Mouse (Mus musculus) midbrain, embryonic 10.5 days (tissue): ENCODE measurements at regions not wholly inside any gene's neighbourhood (a gene's known extent, or its start where the extent isn't known, plus 50 kb on each side); places are given as distances from the start of the nearest gene placed in this dataset.

ENCODE experiments used
- DNase-seq: peaks from one replicate; pipeline ENCODE4 v3.0.0-alpha.2; 2017; ENCODE audit warnings: low spot score
- H3K27ac ChIP-seq: fragments of 300-500 bp; sonication (generic); replicated peaks from 2 replicates; pipeline ENCODE4 v1.5.1; 2016; ENCODE audit warnings: mild to moderate bottlenecking
- H3K27me3 ChIP-seq: fragments of 300-500 bp; sonication (generic); 2 replicates; pipeline ENCODE4 v1.6.1; 2016; ENCODE audit warnings: low read depth, mild to moderate bottlenecking; ENCODE audit not compliant: poor library complexity, severe bottlenecking
- H3K36me3 ChIP-seq: fragments of 300-500 bp; sonication (generic); 2 replicates; pipeline ENCODE4 v1.6.1; 2016; ENCODE audit warnings: mild to moderate bottlenecking, moderate library complexity
- H3K4me1 ChIP-seq: fragments of 300-500 bp; sonication (generic); 2 replicates; pipeline ENCODE4 v1.6.1; 2016
- H3K4me3 ChIP-seq: fragments of 300-500 bp; sonication (generic); 2 replicates; pipeline ENCODE4 v1.5.1; 2016; ENCODE audit warnings: mild to moderate bottlenecking, moderate library complexity
- H3K9me3 ChIP-seq: fragments of 300-500 bp; sonication (generic); replicated peaks from 2 replicates; pipeline ENCODE4 v1.6.1; 2016; ENCODE audit warnings: mild to moderate bottlenecking
- WGBS: fragments of 180-500 bp; shearing (Covaris S2); methylation state at CpG from one replicate; pipeline ENCODE4 v1.1.7; 2016; 5-methylcytosine and 5-hydroxymethylcytosine counted together

- DNase-seq = no peak
- Histone ChIP-seq H3K27me3 (no peaks in the 10 kb centered on the region), H3K4me1 (no peaks in the 10 kb centered on the region), H3K4me3 (no peak overlapping the region), H3K27ac (no peak overlapping the region), H3K9me3 (no peaks in the 10 kb centered on the region), H3K36me3 (no peaks in the 10 kb centered on the region)
Measured at GRCm38 (mm10) chr5:18080761-18081160, 118.4 kb downstream of the Gnat3 start.

GRCm38 (mm10) chr5:18082219-18082618, 119.9 kb downstream of the Gnat3 start:
- Histone ChIP-seq H3K27ac (no peak overlapping the region), H3K27me3 (no peaks in the 10 kb centered on the region), H3K9me3 (no peaks in the 10 kb centered on the region), H3K4me3 (no peak overlapping the region), H3K4me1 (no peaks in the 10 kb centered on the region), H3K36me3 (no peaks in the 10 kb centered on the region)
- WGBS = 78% methylated on average over 9 of the region's 9 CpGs
- no peak for DNase-seq

GRCm38 (mm10) chr5:18083789-18084188, 121.4 kb downstream of the Gnat3 start:
- no peaks in the 10 kb centered on the region for H3K27me3 ChIP-seq
- WGBS = 74% methylated on average over 1 of the region's 1 CpGs
- no peaks in the 10 kb centered on the region for H3K9me3 ChIP-seq
- no peak overlapping the region for H3K4me3 ChIP-seq
- no peaks in the 10 kb centered on the region for H3K4me1 ChIP-seq
- no peaks in the 10 kb centered on the region for H3K36me3 ChIP-seq
- no peak overlapping the region for H3K27ac ChIP-seq
- no peak for DNase-seq

GRCm38 (mm10) chr5:18085456-18085855, 123.1 kb downstream of the Gnat3 start:
- no peaks in the 10 kb centered on the region for H3K9me3 ChIP-seq
- H3K36me3 ChIP-seq = no peaks in the 10 kb centered on the region
- H3K4me3 ChIP-seq = no peak overlapping the region
- 90% methylated on average over 2 of the region's 2 CpGs for WGBS
- no peaks in the 10 kb centered on the region for H3K27me3 ChIP-seq
- 0 out of 2 replicates have a peak, but pooled peaks cover 4% of the 10 kb centered on the region for H3K4me1 ChIP-seq
- no peak overlapping the region for H3K27ac ChIP-seq
- no peak for DNase-seq

GRCm38 (mm10) chr5:18087919-18088445, 125.6 kb downstream of the Gnat3 start:
- Histone ChIP-seq H3K27ac (no peak overlapping the region), H3K4me1 (0 out of 2 replicates have a peak, but pooled peaks cover 4% of the 10 kb centered on the region), H3K4me3 (no peak overlapping the region), H3K9me3 (no peaks in the 10 kb centered on the region), H3K36me3 (no peaks in the 10 kb centered on the region), H3K27me3 (no peaks in the 10 kb centered on the region)
- DNase-seq = peak; percentile 25
- 46% methylated on average over 8 of the region's 8 CpGs for WGBS

- no peak for DNase-seq
- H3K4me1 ChIP-seq = 0 out of 2 replicates have a peak, but pooled peaks cover 4% of the 10 kb centered on the region
- no peak overlapping the region for H3K27ac ChIP-seq
Measured at GRCm38 (mm10) chr5:18089956-18090355, 127.6 kb downstream of the Gnat3 start.

GRCm38 (mm10) chr5:18114905-18115689, 152.7 kb downstream of the Gnat3 start:
- Histone ChIP-seq H3K36me3 (no peaks in the 10 kb centered on the region), H3K4me1 (peaks cover 4% of the 10 kb centered on the region; the same call in 1 of the 2 replicates), H3K4me3 (no peak overlapping the region), H3K9me3 (no peaks in the 10 kb centered on the region), H3K27me3 (no peaks in the 10 kb centered on the region), H3K27ac (no peak overlapping the region)
- WGBS = 34% methylated on average over 3 of the region's 3 CpGs
- DNase-seq = no peak

More at GRCm38 (mm10) chr5:18089956-18090355, 127.6 kb downstream of the Gnat3 start:
- Histone ChIP-seq H3K9me3 (no peaks in the 10 kb centered on the region), H3K36me3 (no peaks in the 10 kb centered on the region), H3K4me3 (no peak overlapping the region), H3K27me3 (no peaks in the 10 kb centered on the region)
- 42% methylated on average over 2 of the region's 2 CpGs for WGBS

- DNase-seq = no peak
- no peaks in the 10 kb centered on the region for H3K9me3 ChIP-seq
- no peaks in the 10 kb centered on the region for H3K27me3 ChIP-seq
- 0 out of 2 replicates have a peak, but pooled peaks cover 9% of the 10 kb centered on the region for H3K4me1 ChIP-seq
- H3K4me3 ChIP-seq = no peak overlapping the region
- peak overlapping the region; percentile 46; the same call in 1 of the 2 replicates for H3K27ac ChIP-seq
- no peaks in the 10 kb centered on the region for H3K36me3 ChIP-seq
- WGBS = 73% methylated on average over 7 of the region's 7 CpGs
Measured at GRCm38 (mm10) chr5:18135794-18136678, 173.7 kb downstream of the Gnat3 start.

- Histone ChIP-seq H3K27ac (peak overlapping the region; percentile 2; the same call in 1 of the 2 replicates), H3K9me3 (no peaks in the 10 kb centered on the region), H3K27me3 (no peaks in the 10 kb centered on the region), H3K4me3 (no peak overlapping the region), H3K36me3 (no peaks in the 10 kb centered on the region), H3K4me1 (0 out of 2 replicates have a peak, but pooled peaks cover 9% of the 10 kb centered on the region)
- DNase-seq = no peak
- WGBS = 78% methylated on average over 4 of the region's 4 CpGs
Measured at GRCm38 (mm10) chr5:18137450-18138061, 175.2 kb downstream of the Gnat3 start.

GRCm38 (mm10) chr5:18152241-18152640, 189.9 kb downstream of the Gnat3 start:
- H3K4me3 ChIP-seq = no peak overlapping the region
- no peak overlapping the region for H3K27ac ChIP-seq
- H3K9me3 ChIP-seq = no peaks in the 10 kb centered on the region
- 78% methylated on average over 1 of the region's 1 CpGs for WGBS
- H3K4me1 ChIP-seq = no peaks in the 10 kb centered on the region
- no peaks in the 10 kb centered on the region for H3K27me3 ChIP-seq
- DNase-seq = no peak
- no peaks in the 10 kb centered on the region for H3K36me3 ChIP-seq

GRCm38 (mm10) chr5:18153703-18154102, 191.4 kb downstream of the Gnat3 start:
- Histone ChIP-seq H3K27ac (no peak overlapping the region), H3K4me3 (no peak overlapping the region), H3K4me1 (no peaks in the 10 kb centered on the region), H3K27me3 (no peaks in the 10 kb centered on the region), H3K9me3 (no peaks in the 10 kb centered on the region; the same call in 1 of the 2 replicates), H3K36me3 (no peaks in the 10 kb centered on the region)
- DNase-seq = no peak
- WGBS = 100% methylated on average over 1 of the region's 1 CpGs

- no peak for DNase-seq
- no peaks in the 10 kb centered on the region; the same call in 1 of the 2 replicates for H3K9me3 ChIP-seq
- no peak overlapping the region for H3K4me3 ChIP-seq
- no peaks in the 10 kb centered on the region for H3K4me1 ChIP-seq
- no peak overlapping the region for H3K27ac ChIP-seq
- no peaks in the 10 kb centered on the region for H3K27me3 ChIP-seq
- H3K36me3 ChIP-seq = no peaks in the 10 kb centered on the region
Measured at GRCm38 (mm10) chr5:18163515-18163914, 196.6 kb downstream of the Gnai1 start.
